In genomic region chr10:14082275-14082674, GRCm38 (mm10) we compare ENCODE assay signal across 18 mouse cellular contexts.
DNase-seq lines count a peak whose midpoint lies in the region; ATAC-seq lines count a peak whose summit lies in the region.
"Had no signal": no experiment of that assay in that cellular context is flagged by ENCODE, and none has a peak within 500 bp of the region (broad histone marks: within the 10 kb centered on the region; RNA-seq: fewer than 3 reads in every experiment).

No protein-coding gene starts in this region.

- 0 out of 2 replicates have a peak, but pooled peaks cover 7% of the 10 kb centered on the region for H3K4me1 ChIP-seq in midbrain, embryonic 13.5 days (replicated peaks)
- no peaks in the 10 kb centered on the region for H3K4me1 ChIP-seq in midbrain, embryonic 11.5 days (ENCODE audit: control insufficient read depth, insufficient read depth, low read length)
- H3K4me1 ChIP-seq in forebrain, embryonic 14.5 days (ENCODE audit: control insufficient read depth, insufficient read depth, low read length), result peaks cover 3% of the 10 kb centered on the region
- H3K4me1 ChIP-seq: embryonic facial prominence, embryonic 13.5 days; limb, embryonic 10.5 days; liver, embryonic 15.5 days; neural tube, embryonic 15.5 days had no signal

- H3K27me3 ChIP-seq in midbrain, embryonic 13.5 days, result no peaks in the 10 kb centered on the region
- no peaks in the 10 kb centered on the region for H3K27me3 ChIP-seq in midbrain, embryonic 11.5 days (ENCODE audit: control insufficient read depth, insufficient read depth, low read length)
- no peaks in the 10 kb centered on the region for H3K27me3 ChIP-seq in forebrain, embryonic 14.5 days (replicated peaks; ENCODE audit: control insufficient read depth, insufficient read depth, low read length)
- H3K27me3 ChIP-seq: embryonic facial prominence, embryonic 13.5 days; liver, embryonic 15.5 days; neural tube, embryonic 15.5 days had no signal

- H3K9ac ChIP-seq in midbrain, embryonic 13.5 days (replicated peaks), result no peak overlapping the region
- no peak overlapping the region for H3K9ac ChIP-seq in midbrain, embryonic 11.5 days (ENCODE audit: low read length)
- H3K9ac ChIP-seq in forebrain, embryonic 14.5 days (ENCODE audit: low read length), result no peak overlapping the region
- H3K9ac ChIP-seq: embryonic facial prominence, embryonic 13.5 days; liver, embryonic 15.5 days; neural tube, embryonic 15.5 days had no signal

- H3K4me2 ChIP-seq in midbrain, embryonic 13.5 days (replicated peaks), result no peak overlapping the region
- H3K4me2 ChIP-seq in midbrain, embryonic 11.5 days, result no peak overlapping the region
- H3K4me2 ChIP-seq in forebrain, embryonic 14.5 days (ENCODE audit: low read length), result no peak overlapping the region
- H3K4me2 ChIP-seq: embryonic facial prominence, embryonic 13.5 days; liver, embryonic 15.5 days; neural tube, embryonic 15.5 days had no signal

- no peaks in the 10 kb centered on the region for H3K9me3 ChIP-seq in midbrain, embryonic 13.5 days
- H3K9me3 ChIP-seq in midbrain, embryonic 11.5 days (ENCODE audit: control insufficient read depth, low read length), result no peaks in the 10 kb centered on the region
- no peaks in the 10 kb centered on the region for H3K9me3 ChIP-seq in forebrain, embryonic 14.5 days (replicated peaks; ENCODE audit: control insufficient read depth, low read length)
- H3K9me3 ChIP-seq: embryonic facial prominence, embryonic 13.5 days; limb, embryonic 10.5 days; liver, embryonic 15.5 days; neural tube, embryonic 15.5 days had no signal

- no peak overlapping the region; the same call in 1 of the 2 replicates for H3K27ac ChIP-seq in midbrain, embryonic 13.5 days
- no peak overlapping the region for H3K27ac ChIP-seq in midbrain, embryonic 11.5 days (ENCODE audit: low read depth, low read length)
- H3K27ac ChIP-seq in forebrain, embryonic 14.5 days (ENCODE audit: low read depth, low read length), result peak overlapping the region; percentile 33; the same call in 1 of the 2 replicates
- H3K27ac ChIP-seq: embryonic facial prominence, embryonic 13.5 days; limb, embryonic 10.5 days; liver, embryonic 15.5 days; neural tube, embryonic 15.5 days had no signal

- DNase-seq in midbrain, embryonic 11.5 days (ENCODE audit: low spot score, missing footprints), result no peak
- DNase-seq in cerebellum, adult 8-10 months, result peak; percentile 82
- peak; percentile 59 for DNase-seq in forebrain, embryonic 14.5 days (ENCODE audit: low spot score)
- DNase-seq in kidney, adult 9 months, result no peak
- DNase-seq in gastrocnemius, adult 18-20 months (ENCODE audit: low spot score), result no peak
- DNase-seq in lung, postnatal 36 days, result no peak
- DNase-seq: adrenal gland, postnatal 36 days; heart, postnatal 14 days; kidney, adult 11 months; kidney, postnatal 25 days; lung, postnatal 14 days; right cerebral cortex, adult 18-20 months had no signal

- no peaks in the 10 kb centered on the region for H3K36me3 ChIP-seq in midbrain, embryonic 13.5 days
- H3K36me3 ChIP-seq in midbrain, embryonic 11.5 days (ENCODE audit: control insufficient read depth, insufficient read depth, low read length), result no peaks in the 10 kb centered on the region
- H3K36me3 ChIP-seq in forebrain, embryonic 14.5 days (ENCODE audit: control insufficient read depth, insufficient read depth, low read length), result no peaks in the 10 kb centered on the region
- H3K36me3 ChIP-seq: embryonic facial prominence, embryonic 13.5 days; limb, embryonic 10.5 days; liver, embryonic 15.5 days; neural tube, embryonic 15.5 days had no signal

- no peak overlapping the region for H3K4me3 ChIP-seq in midbrain, embryonic 13.5 days (replicated peaks)
- no peak overlapping the region for H3K4me3 ChIP-seq in midbrain, embryonic 11.5 days (ENCODE audit: low read depth, low read length)
- no peak overlapping the region for H3K4me3 ChIP-seq in forebrain, embryonic 14.5 days (ENCODE audit: low read depth, low read length)
- H3K4me3 ChIP-seq: embryonic facial prominence, embryonic 13.5 days; limb, embryonic 10.5 days; liver, embryonic 15.5 days; neural tube, embryonic 15.5 days had no signal

- peak; percentile 68 for ATAC-seq in midbrain, embryonic 13.5 days
- no peak for ATAC-seq in midbrain, embryonic 11.5 days (ENCODE audit: low FRiP score)
- ATAC-seq in forebrain, embryonic 14.5 days, result peak; percentile 85
- ATAC-seq: CD4-positive, CD25-positive, alpha-beta regulatory T cell, adult 4 months had no signal

- WGBS in midbrain, embryonic 13.5 days, result 80% methylated on average over 3 of the region's 3 CpGs
- 79% methylated on average over 3 of the region's 3 CpGs for WGBS in midbrain, embryonic 11.5 days
- 55% methylated on average over 3 of the region's 3 CpGs for WGBS in forebrain, embryonic 14.5 days

Comparison
In these comparisons a context has a peak if more than half of its experiments do, and no peak if none do; other contexts are left out.
1. DNase-seq: peak in cerebellum, adult 8-10 months (single experiment) and forebrain, embryonic 14.5 days (single experiment); none in midbrain, embryonic 11.5 days (single experiment), kidney, adult 9 months (single experiment), gastrocnemius, adult 18-20 months (single experiment) and lung, postnatal 36 days (single experiment).